25 mouse cellular contexts compared by ENCODE assay signal in genomic region chr5:31961423-31961822, GRCm38 (mm10).
A peak's percentile ranks its signal among the peaks of the same experiment; 100 is the strongest.
DNase-seq lines count a peak whose midpoint lies in the region; ATAC-seq and TF ChIP-seq lines count a peak whose summit lies in the region.
"Had no signal": no experiment of that assay in that cellular context is flagged by ENCODE, and none has a peak within 500 bp of the region (broad histone marks: within the 10 kb centered on the region; RNA-seq: fewer than 3 reads in every experiment).

No protein-coding gene starts in this region.

- H3K4me1 ChIP-seq in lung, postnatal 0 days (ENCODE audit: insufficient read depth, low read depth, low read length): no peaks in the 10 kb centered on the region
- H3K4me1 ChIP-seq in G1E (ENCODE audit: insufficient read depth, low read depth, low read length): peaks cover 19% of the 10 kb centered on the region
- no peaks in the 10 kb centered on the region for H3K4me1 ChIP-seq in limb, embryonic 10.5 days
- H3K4me1 ChIP-seq: embryonic facial prominence, embryonic 12.5 days; embryonic facial prominence, embryonic 15.5 days; forebrain, embryonic 15.5 days had no signal

- ATAC-seq in lung, postnatal 0 days: no peak
- peak; percentile 63 for ATAC-seq in G1E (ENCODE audit: extremely low read depth, insufficient number of reproducible peaks, low FRiP score, poor library complexity, severe bottlenecking)
- no peak for ATAC-seq in erythroid progenitor cell, adult 5-6 weeks (replicated peaks; ENCODE audit: low FRiP score, poor library complexity, severe bottlenecking)
- ATAC-seq: forebrain, embryonic 15.5 days; intestine, embryonic 16.5 days; Patski had no signal

- WGBS in lung, postnatal 0 days: 23% methylated on average over 2 of the region's 2 CpGs
- 85% methylated on average over 2 of the region's 2 CpGs for WGBS in limb, embryonic 10.5 days

- TF ChIP-seq EP300 in lung, postnatal 0 days (IDR thresholded peaks at IDR 0.05): no peak

- no peak overlapping the region for H3K27ac ChIP-seq in lung, postnatal 0 days (ENCODE audit: low read length)
- no peak overlapping the region for H3K27ac ChIP-seq in limb, embryonic 10.5 days
- H3K27ac ChIP-seq: embryonic facial prominence, embryonic 12.5 days; embryonic facial prominence, embryonic 15.5 days; forebrain, embryonic 12.5 days; forebrain, embryonic 15.5 days; heart, embryonic 13.5 days; hindbrain, embryonic 14.5 days had no signal

- no peaks in the 10 kb centered on the region for H3K36me3 ChIP-seq in lung, postnatal 0 days (ENCODE audit: insufficient read depth, low read length)
- H3K36me3 ChIP-seq in G1E (replicated peaks): peaks cover 6% of the 10 kb centered on the region
- no peaks in the 10 kb centered on the region for H3K36me3 ChIP-seq in limb, embryonic 10.5 days
- H3K36me3 ChIP-seq: embryonic facial prominence, embryonic 12.5 days; embryonic facial prominence, embryonic 15.5 days; forebrain, embryonic 12.5 days; forebrain, embryonic 15.5 days; heart, embryonic 13.5 days had no signal

- no peaks in the 10 kb centered on the region for H3K9me3 ChIP-seq in lung, postnatal 0 days (ENCODE audit: low read length)
- H3K9me3 ChIP-seq in G1E (replicated peaks): no peaks in the 10 kb centered on the region
- H3K9me3 ChIP-seq in limb, embryonic 10.5 days (replicated peaks): no peaks in the 10 kb centered on the region
- H3K9me3 ChIP-seq: embryonic facial prominence, embryonic 12.5 days; embryonic facial prominence, embryonic 15.5 days; forebrain, embryonic 12.5 days; forebrain, embryonic 15.5 days; heart, embryonic 13.5 days had no signal

- DNase-seq in lung, postnatal 0 days (ENCODE audit: low spot score): peak; percentile 38
- no peak for DNase-seq in lung, adult 18-20 months
- DNase-seq in G1E (ENCODE audit: low spot score): peak; percentile 11
- DNase-seq in induced T-regulatory cell, adult 2 months (ENCODE audit: low read depth): peak; percentile 10
- no peak for DNase-seq in limb, embryonic 10.5 days (ENCODE audit: low spot score)
- no peak for DNase-seq in testis, postnatal 14 days (ENCODE audit: low spot score)
- DNase-seq: adrenal gland, postnatal 10 days; adrenal gland, postnatal 36 days; cerebellum, adult 18-20 months; cerebellum, adult 9-10 months; cerebellum, postnatal 14 days; gastrocnemius, postnatal 25 days; heart, adult 18-20 months; heart, postnatal 14 days; heart, postnatal 4 days had no signal

- no peaks in the 10 kb centered on the region for H3K27me3 ChIP-seq in lung, postnatal 0 days (replicated peaks; ENCODE audit: insufficient read depth, low read length)
- no peaks in the 10 kb centered on the region for H3K27me3 ChIP-seq in G1E (ENCODE audit: insufficient read depth, low read length)
- no peaks in the 10 kb centered on the region for H3K27me3 ChIP-seq in limb, embryonic 10.5 days (ENCODE audit: low read depth, poor library complexity, severe bottlenecking)
- H3K27me3 ChIP-seq: CH12.LX; embryonic facial prominence, embryonic 12.5 days; embryonic facial prominence, embryonic 15.5 days; forebrain, embryonic 12.5 days; forebrain, embryonic 15.5 days; heart, embryonic 13.5 days; Patski had no signal

- H3K9ac ChIP-seq in lung, postnatal 0 days (replicated peaks; ENCODE audit: low read depth): no peak overlapping the region
- H3K9ac ChIP-seq: embryonic facial prominence, embryonic 12.5 days; embryonic facial prominence, embryonic 15.5 days; forebrain, embryonic 12.5 days; forebrain, embryonic 15.5 days; heart, embryonic 13.5 days; hindbrain, embryonic 14.5 days had no signal

- no peak for TF ChIP-seq CTCF in lung, postnatal 0 days (IDR thresholded peaks at IDR 0.05)
- no peak for TF ChIP-seq CTCF in G1E (IDR thresholded peaks at IDR 0.05; ENCODE audit: low read depth, low read length)

- no peak overlapping the region for H3K4me2 ChIP-seq in lung, postnatal 0 days (replicated peaks; ENCODE audit: low read depth, low read length)
- H3K4me2 ChIP-seq: embryonic facial prominence, embryonic 12.5 days; embryonic facial prominence, embryonic 15.5 days; forebrain, embryonic 12.5 days; forebrain, embryonic 15.5 days; heart, embryonic 13.5 days; hindbrain, embryonic 14.5 days had no signal

- no peak overlapping the region for H3K4me3 ChIP-seq in lung, postnatal 0 days (ENCODE audit: low read depth, low read length)
- no peak overlapping the region for H3K4me3 ChIP-seq in G1E (ENCODE audit: low read depth, low read length)
- H3K4me3 ChIP-seq in limb, embryonic 10.5 days: no peak overlapping the region
- H3K4me3 ChIP-seq: embryonic facial prominence, embryonic 12.5 days; embryonic facial prominence, embryonic 15.5 days; forebrain, embryonic 12.5 days; forebrain, embryonic 15.5 days; heart, embryonic 13.5 days had no signal

Comparison
In these comparisons a context has a peak if more than half of its experiments do, and no peak if none do; other contexts are left out.
1. DNase-seq: peak in lung, postnatal 0 days (single experiment), G1E (single experiment) and induced T-regulatory cell, adult 2 months (single experiment); none in lung, adult 18-20 months (0 of 2), limb, embryonic 10.5 days (single experiment) and testis, postnatal 14 days (single experiment).